In genomic region chr6:112839391-112839790, GRCm38 (mm10) we compare ENCODE assay signal across 10 mouse cellular contexts.
A peak's percentile ranks its signal among the peaks of the same experiment; 100 is the strongest.
DNase-seq lines count a peak whose midpoint lies in the region; ATAC-seq and TF ChIP-seq lines count a peak whose summit lies in the region.
"Had no signal": no experiment of that assay in that cellular context is flagged by ENCODE, and none has a peak within 500 bp of the region (broad histone marks: within the 10 kb centered on the region; RNA-seq: fewer than 3 reads in every experiment).

No protein-coding gene starts in this region.

- H3K36me3 ChIP-seq in forebrain, postnatal 0 days (ENCODE audit: insufficient read depth), result no peaks in the 10 kb centered on the region
- no peaks in the 10 kb centered on the region for H3K36me3 ChIP-seq in hindbrain, postnatal 0 days (ENCODE audit: insufficient read depth, low read length)

- H3K4me3 ChIP-seq in forebrain, postnatal 0 days (ENCODE audit: low read depth, low read length), result no peak overlapping the region
- H3K4me3 ChIP-seq in hindbrain, postnatal 0 days (ENCODE audit: low read length), result no peak overlapping the region

- WGBS in forebrain, postnatal 0 days, result 35% methylated on average over 3 of the region's 3 CpGs
- WGBS in hindbrain, postnatal 0 days, result 30% methylated on average over 3 of the region's 3 CpGs

- peak; percentile 24; the same call in 1 of the 2 replicates for ATAC-seq in forebrain, postnatal 0 days
- 0 out of 2 replicates have a peak, but pooled peaks have one; percentile 2 for ATAC-seq in hindbrain, postnatal 0 days
- no peak for ATAC-seq in monocyte, adult 5-6 weeks (replicated peaks; ENCODE audit: insufficient number of reproducible peaks, low FRiP score, low TSS enrichment, poor library complexity, severe bottlenecking)
- ATAC-seq: inflammation-experienced regulatory T-cells, adult 6 months had no signal

- no peak for TF ChIP-seq CTCF in forebrain, postnatal 0 days (IDR thresholded peaks at IDR 0.05; ENCODE audit: low read depth)
- no peak for TF ChIP-seq CTCF in hindbrain, postnatal 0 days (IDR thresholded peaks at IDR 0.05; ENCODE audit: low read depth)

- peaks cover 20% of the 10 kb centered on the region; the same call in 1 of the 2 replicates for H3K4me1 ChIP-seq in forebrain, postnatal 0 days (ENCODE audit: insufficient read depth)
- peaks cover 19% of the 10 kb centered on the region; the same call in 1 of the 2 replicates for H3K4me1 ChIP-seq in hindbrain, postnatal 0 days (ENCODE audit: insufficient read depth, low read length)

- H3K4me2 ChIP-seq in forebrain, postnatal 0 days (ENCODE audit: low read depth), result no peak overlapping the region
- H3K4me2 ChIP-seq in hindbrain, postnatal 0 days (ENCODE audit: low read depth, low read length), result no peak overlapping the region
- H3K4me2 ChIP-seq: lung, embryonic 14.5 days had no signal

- no peak overlapping the region for H3K9ac ChIP-seq in forebrain, postnatal 0 days
- H3K9ac ChIP-seq in hindbrain, postnatal 0 days (replicated peaks; ENCODE audit: low read length), result no peak overlapping the region
- H3K9ac ChIP-seq: lung, embryonic 14.5 days had no signal

- peak; percentile 40 for DNase-seq in adrenal gland, adult 2 months
- DNase-seq in adrenal gland, adult 8-10 months, result no peak
- DNase-seq in MN1 (ENCODE audit: low spot score), result peak; percentile 20
- no peak for DNase-seq in forebrain, postnatal 0 days
- no peak for DNase-seq in hindbrain, postnatal 0 days (ENCODE audit: low spot score)
- DNase-seq in right cerebral cortex, postnatal 10 days (ENCODE audit: low spot score in 2 of 2), result no peak
- no peak for DNase-seq in layer of hippocampus, adult 18-20 months (ENCODE audit: low spot score in 2 of 2)
- DNase-seq: lung, embryonic 14.5 days had no signal

- H3K27me3 ChIP-seq in forebrain, postnatal 0 days (ENCODE audit: insufficient read depth, low read length), result no peaks in the 10 kb centered on the region
- no peaks in the 10 kb centered on the region for H3K27me3 ChIP-seq in hindbrain, postnatal 0 days (ENCODE audit: insufficient read depth, low read length)

- H3K27ac ChIP-seq in forebrain, postnatal 0 days (ENCODE audit: low read depth, low read length), result peak overlapping the region; percentile 47
- peak overlapping the region; percentile 59 for H3K27ac ChIP-seq in hindbrain, postnatal 0 days

- H3K9me3 ChIP-seq in forebrain, postnatal 0 days (ENCODE audit: low read length), result no peaks in the 10 kb centered on the region
- no peaks in the 10 kb centered on the region for H3K9me3 ChIP-seq in hindbrain, postnatal 0 days (ENCODE audit: low read length)

Comparison
In these comparisons a context has a peak if more than half of its experiments do, and no peak if none do; other contexts are left out.
1. DNase-seq: peak in adrenal gland, adult 2 months (single experiment) and MN1 (single experiment); none in adrenal gland, adult 8-10 months (single experiment), forebrain, postnatal 0 days (single experiment), hindbrain, postnatal 0 days (single experiment), right cerebral cortex, postnatal 10 days (0 of 2) and layer of hippocampus, adult 18-20 months (0 of 2).